Mouse (Mus musculus) cerebellum, postnatal 14 days (tissue): ENCODE results near the gene Pnpo.

ENCODE experiments used
- DNase-seq, 2 experiments: peaks; one replicate each; pipeline ENCODE4 v3.0.0; 2021; ENCODE audit warnings: mixed read lengths in 2 of 2

The Pnpo gene

DNA sequence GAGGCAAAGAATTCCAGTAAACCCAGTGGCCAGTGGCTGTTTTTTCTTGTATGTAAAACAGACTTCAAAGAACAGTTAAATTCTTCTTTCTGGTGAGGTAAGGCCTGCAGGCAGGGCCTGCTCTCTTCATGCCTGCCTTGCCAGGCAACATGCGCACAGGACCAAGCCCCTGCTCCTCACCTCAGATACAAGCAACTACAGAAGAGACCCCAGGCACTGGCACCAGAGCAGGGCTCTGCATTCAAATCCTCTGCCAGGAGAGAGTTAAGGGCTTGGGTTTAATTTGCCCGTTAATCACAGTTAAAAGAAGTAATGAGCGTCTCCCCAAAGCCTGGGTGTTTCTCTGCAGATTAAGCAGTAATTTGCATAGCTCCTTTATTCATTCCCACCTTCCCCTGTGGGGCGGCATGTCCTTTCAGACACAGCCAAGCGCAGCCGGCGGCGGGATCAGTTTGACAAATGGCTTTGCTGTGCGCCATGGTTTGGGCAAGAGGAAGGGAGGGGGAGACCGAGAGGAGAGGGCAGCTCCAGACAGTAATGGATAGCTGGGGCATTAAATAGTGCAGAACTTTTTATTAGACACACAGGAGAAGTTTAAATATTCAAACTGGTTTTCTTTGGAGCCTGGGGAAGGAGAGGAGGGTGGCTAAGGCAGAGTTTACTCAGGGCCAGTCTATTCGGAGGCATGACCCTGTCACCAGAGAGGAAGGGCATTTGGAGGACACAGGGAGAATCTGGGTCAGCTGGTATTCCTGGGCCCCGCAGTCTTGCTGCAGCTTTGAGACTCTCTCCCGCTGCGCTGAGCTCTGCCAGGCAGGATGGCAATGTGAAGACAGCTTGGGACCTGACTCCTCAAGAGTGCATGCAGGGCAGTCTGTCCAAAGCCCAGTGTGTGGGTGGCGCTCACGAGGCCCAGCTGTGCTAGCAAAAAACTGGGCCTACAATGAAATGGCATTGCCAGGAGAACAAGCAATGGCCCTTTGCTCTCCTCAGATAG lies 40.8 kb downstream of the Pnpo start:
- DNase-seq: peak; percentile 50 to 55

DNA sequence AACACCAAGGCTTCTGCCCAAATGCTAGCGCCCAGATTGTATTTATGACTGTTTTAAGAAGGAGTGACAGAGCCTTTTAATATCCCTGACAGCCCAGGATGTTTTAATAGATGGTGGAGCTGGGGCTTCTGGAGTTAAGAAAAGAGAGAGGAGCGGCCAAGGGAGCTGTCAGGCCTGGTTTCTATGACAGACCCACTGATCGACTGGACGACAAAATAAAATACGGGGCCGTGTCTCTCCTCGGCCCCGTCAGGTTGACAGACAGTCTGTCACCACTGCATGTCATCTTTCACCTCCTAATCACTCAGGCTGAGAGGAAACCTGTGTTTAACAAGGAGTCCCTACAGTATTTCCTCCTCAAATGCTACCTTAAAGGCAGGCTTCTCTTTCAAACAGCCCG lies 42.5 kb downstream of the Pnpo start:
- no peak for DNase-seq

DNA sequence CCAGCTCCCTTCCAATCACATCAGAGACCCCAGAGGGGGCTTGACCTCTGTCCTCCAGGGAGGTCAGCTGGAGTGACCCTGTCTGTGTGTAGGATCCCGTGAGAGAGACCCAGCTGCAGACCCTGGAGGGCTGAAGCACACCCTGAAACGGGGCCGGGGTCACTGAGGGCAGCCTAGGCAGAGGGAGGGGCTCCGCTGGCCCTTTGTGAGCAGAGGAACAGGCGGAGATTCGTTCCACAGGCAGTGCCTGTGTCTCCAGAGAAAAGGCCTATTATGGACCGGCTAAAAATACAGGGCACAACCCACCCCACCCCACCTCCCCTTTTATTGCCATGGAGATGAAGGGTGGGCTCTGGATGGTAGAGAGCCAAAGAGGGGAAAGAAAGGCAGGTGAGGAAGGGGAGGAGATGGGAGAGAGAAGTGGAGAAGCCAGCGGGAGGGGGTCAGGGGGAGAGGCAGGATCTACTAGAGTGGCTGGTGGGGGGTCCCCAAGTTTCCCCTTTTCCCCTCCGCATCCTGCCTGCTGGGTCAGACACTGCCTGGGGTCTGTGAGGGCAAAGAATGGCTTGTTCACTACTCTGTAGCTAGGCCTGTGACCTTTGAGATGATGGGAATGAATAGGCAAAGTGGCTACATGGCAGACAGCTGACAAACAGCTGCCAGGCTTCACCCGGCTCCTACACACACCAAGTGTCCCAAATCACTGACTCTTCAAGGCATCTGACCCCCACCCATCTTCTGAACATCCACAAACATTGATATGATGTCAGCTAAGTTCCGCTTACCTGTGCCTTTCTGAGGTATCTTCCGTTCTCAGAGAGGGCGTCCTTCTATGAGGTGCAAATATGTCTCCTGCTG lies 44.1 kb downstream of the Pnpo start:
- no peak for DNase-seq

DNA sequence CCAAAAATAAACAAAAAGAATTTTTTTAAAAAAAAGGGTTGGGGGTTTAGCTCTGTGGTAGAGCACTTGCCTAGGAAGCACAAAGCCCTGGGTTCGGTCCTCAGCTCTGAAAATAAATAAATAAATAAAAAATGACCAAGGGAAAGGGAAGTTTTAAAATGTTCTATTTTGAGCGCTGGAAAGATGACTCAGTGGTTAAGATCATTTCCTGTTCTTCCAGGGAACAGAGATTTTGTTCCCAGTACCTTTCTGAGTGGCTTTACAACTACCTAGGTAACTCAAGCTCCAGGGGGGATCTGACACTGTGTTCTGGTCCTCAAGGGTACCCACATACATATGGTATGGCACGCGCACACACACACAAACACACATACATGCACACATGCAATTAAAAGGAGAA lies 47.9 kb downstream of the Pnpo start:
- no peak for DNase-seq

DNA sequence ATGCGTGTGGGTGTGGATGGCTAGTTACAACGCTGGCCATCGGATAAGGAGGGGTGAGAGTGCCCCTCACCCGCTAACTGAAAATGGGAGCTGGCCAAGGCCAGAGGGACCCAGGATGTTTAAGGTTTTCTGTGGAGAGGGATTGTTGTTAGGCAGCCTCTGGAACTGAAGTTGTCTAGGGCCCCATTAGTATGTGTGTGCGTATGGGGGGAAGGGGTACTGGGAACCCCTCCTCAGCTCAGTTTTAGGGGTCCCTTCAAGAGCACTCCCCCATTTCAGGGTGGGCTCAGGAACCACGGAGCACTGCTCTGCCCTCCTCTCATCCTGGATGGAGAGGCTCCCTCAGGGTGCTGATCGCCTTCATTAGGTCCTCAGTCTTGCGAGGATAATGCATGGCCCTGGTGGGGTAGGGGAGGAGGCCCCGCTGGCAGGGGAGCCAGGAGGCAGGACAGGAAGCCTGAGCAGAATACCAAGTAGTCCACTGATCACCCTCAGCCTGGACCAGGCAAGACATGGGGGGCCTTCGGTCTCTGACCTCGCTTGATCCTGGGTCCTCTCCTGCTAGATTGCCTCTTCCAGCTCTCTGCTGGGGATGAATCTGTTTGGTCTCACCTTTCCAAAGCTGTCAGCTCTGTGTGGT lies 50.5 kb downstream of the Pnpo start:
- DNase-seq: no peak

DNA sequence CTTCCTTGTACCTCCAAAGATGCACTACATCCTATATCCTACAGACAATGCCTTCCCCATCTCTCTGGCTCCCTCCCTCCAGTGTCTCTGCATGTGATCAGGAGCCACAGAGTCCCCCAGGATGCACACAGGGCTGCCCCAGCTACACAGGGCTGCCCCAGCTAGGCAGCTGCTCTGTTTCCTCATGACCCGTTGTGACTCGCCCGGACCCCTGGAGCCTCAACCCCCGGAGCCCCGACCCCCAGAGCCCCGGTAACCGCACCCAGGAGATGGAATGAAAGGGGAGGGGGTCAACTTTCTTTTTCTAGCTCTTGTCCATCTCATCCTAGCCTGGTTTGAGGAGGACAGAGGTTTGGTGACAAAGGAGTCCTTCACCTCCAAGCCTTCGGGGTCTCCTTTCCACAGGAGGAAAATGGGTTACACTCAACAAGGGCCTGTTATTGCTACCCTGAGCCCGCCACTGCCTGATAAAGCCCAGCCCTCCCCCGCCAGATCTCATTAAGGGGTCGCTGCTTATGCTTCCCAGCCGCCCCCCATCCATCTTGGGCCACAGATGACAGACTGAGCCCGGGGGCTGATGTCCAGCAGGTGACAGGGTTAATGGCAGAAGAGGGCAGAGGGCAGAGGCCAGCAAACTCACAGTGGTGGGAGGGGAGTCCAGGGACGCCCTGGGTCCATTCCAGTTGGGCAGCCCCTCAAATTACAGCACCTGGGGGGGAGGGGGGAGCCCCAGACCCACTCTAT lies 51.8 kb downstream of the Pnpo start:
- no peak for DNase-seq
